Mouse (Mus musculus): ENCODE measurements around the gene Topbp1.

The Topbp1 gene

GRCm38 (mm10) chr9:103386573-103386972 is 81.6 kb downstream of the Topbp1 start:
- DNase-seq (ENCODE audit: low spot score in 2 of 2) = no peak

GRCm38 (mm10) chr9:103387011-103387653 is 82.1 kb downstream of the Topbp1 start:
- DNase-seq (ENCODE audit: low spot score in 2 of 2) = no peak

- DNase-seq (ENCODE audit: low spot score in 2 of 2) = no peak
Measured at GRCm38 (mm10) chr9:103389261-103389660, 84.2 kb downstream of the Topbp1 start.

GRCm38 (mm10) chr9:103391796-103392372 is 86.9 kb downstream of the Topbp1 start:
- DNase-seq (ENCODE audit: low spot score in 2 of 2) = no peak

DNA sequence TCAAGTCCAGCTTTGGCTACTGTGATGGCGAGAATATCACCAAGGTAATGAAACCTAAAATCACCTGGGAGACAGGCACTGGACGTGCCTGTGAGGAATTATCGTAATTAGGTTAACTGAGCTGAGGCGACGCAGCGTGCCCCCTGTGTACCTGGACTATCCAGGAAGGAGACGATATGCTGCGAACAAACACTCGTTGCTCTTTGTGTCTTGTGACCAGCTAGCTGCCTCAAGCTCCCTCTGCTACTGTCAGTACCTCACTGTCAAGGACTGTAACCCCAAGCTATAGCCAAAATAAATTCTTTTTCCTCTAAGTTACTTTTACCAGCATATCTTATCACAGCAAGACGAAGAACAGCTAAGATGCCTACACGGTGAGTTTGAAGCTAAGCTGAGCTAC is 88.2 kb downstream of the Topbp1 start:
- no peak for DNase-seq (ENCODE audit: low spot score in 2 of 2)

GRCm38 (mm10) chr9:103398509-103399157 is 93.6 kb downstream of the Topbp1 start:
- no peak for DNase-seq (ENCODE audit: low spot score in 2 of 2)

All from frontal cortex, postnatal 10 days (tissue).